Mouse (Mus musculus): Measurements from ENCODE around the gene Olfr1440. TPM values are rescaled to one million over a fixed set of nuclear protein-coding genes. Genes with fewer than 3 reads are reported as not detected.
A peak's percentile ranks its signal among the peaks of the same experiment; 100 is the strongest.

Gene Olfr1440
- polyA plus RNA-seq (2015; fragmentation: Nextera tagmentation; extraction: Ambion mirVana) = 0.19 TPM in 1 of 2 replicates, not detected in the other

- H3K36me3 ChIP-seq = no peaks in the 10 kb centered on the region
- no peak for ATAC-seq (ENCODE audit: insufficient number of reproducible peaks, insufficient read depth, low FRiP score, low TSS enrichment, low read depth)
- no peaks in the 10 kb centered on the region for H3K9me3 ChIP-seq
- no peak within 1 kb of the TSS for H3K9ac ChIP-seq
- no peaks in the 10 kb centered on the region for H3K4me1 ChIP-seq
- 74% methylated on average over 2 of the region's 2 CpGs for WGBS
- H3K27ac ChIP-seq = no peak within 1 kb of the TSS
- H3K4me3 ChIP-seq = no peak within 1 kb of the TSS
- H3K4me2 ChIP-seq = no peak within 1 kb of the TSS
- H3K27me3 ChIP-seq = no peaks in the 10 kb centered on the region
Measured at GRCm38 (mm10) chr19:12386979-12387378, at the start of gene Olfr1440. TSS of gene Olfr1440 (plus strand) at chr19:12387279.

- Histone ChIP-seq H3K4me2 (no peak overlapping the region), H3K27ac (no peak overlapping the region), H3K4me3 (no peak overlapping the region), H3K4me1 (no peaks in the 10 kb centered on the region), H3K9me3 (no peaks in the 10 kb centered on the region), H3K9ac (no peak overlapping the region), H3K36me3 (no peaks in the 10 kb centered on the region), H3K27me3 (no peaks in the 10 kb centered on the region)
- 75% methylated on average over 3 of the region's 3 CpGs for WGBS
- no peak for ATAC-seq (ENCODE audit: insufficient number of reproducible peaks, insufficient read depth, low FRiP score, low TSS enrichment, low read depth)
Measured at GRCm38 (mm10) chr19:12373004-12373403, 14.1 kb upstream of the Olfr1440 start.

- no peak overlapping the region for H3K9ac ChIP-seq
- no peaks in the 10 kb centered on the region for H3K27me3 ChIP-seq
- no peak overlapping the region for H3K27ac ChIP-seq
- no peaks in the 10 kb centered on the region for H3K9me3 ChIP-seq
- no peak overlapping the region for H3K4me3 ChIP-seq
- H3K36me3 ChIP-seq = no peaks in the 10 kb centered on the region
- no peak for ATAC-seq (ENCODE audit: insufficient number of reproducible peaks, insufficient read depth, low FRiP score, low TSS enrichment, low read depth)
- WGBS = 74% methylated on average over 2 of the region's 2 CpGs
- H3K4me1 ChIP-seq = no peaks in the 10 kb centered on the region
- H3K4me2 ChIP-seq = no peak overlapping the region
Measured at GRCm38 (mm10) chr19:12374465-12375025, 12.5 kb upstream of the Olfr1440 start.

- peak overlapping the region; percentile 74; the same call in 1 of the 2 replicates for H3K27ac ChIP-seq
- H3K9me3 ChIP-seq = no peaks in the 10 kb centered on the region
- H3K9ac ChIP-seq = no peak overlapping the region
- H3K4me3 ChIP-seq = no peak overlapping the region
- H3K4me2 ChIP-seq = no peak overlapping the region
- H3K27me3 ChIP-seq = no peaks in the 10 kb centered on the region
- no peak for ATAC-seq (ENCODE audit: insufficient number of reproducible peaks, insufficient read depth, low FRiP score, low TSS enrichment, low read depth)
- no peaks in the 10 kb centered on the region for H3K36me3 ChIP-seq
- H3K4me1 ChIP-seq = peaks cover 4% of the 10 kb centered on the region; the same call in 1 of the 2 replicates
Measured at GRCm38 (mm10) chr19:12413737-12414136, 26.7 kb downstream of the Olfr1440 start.

GRCm38 (mm10) chr19:12417361-12417760 is 30.3 kb downstream of the Olfr1440 start, which contains the start of gene Olfr1441:
TSS of gene Olfr1441 (plus strand) at chr19:12417433.
- Histone ChIP-seq H3K4me1 (peaks cover 4% of the 10 kb centered on the region; the same call in 1 of the 2 replicates), H3K27me3 (no peaks in the 10 kb centered on the region), H3K4me2 (no peak within 1 kb of the TSS), H3K9ac (no peak within 1 kb of the TSS), H3K27ac (no peak within 1 kb of the TSS), H3K9me3 (no peaks in the 10 kb centered on the region), H3K4me3 (no peak within 1 kb of the TSS), H3K36me3 (no peaks in the 10 kb centered on the region)
- ATAC-seq (ENCODE audit: insufficient number of reproducible peaks, insufficient read depth, low FRiP score, low TSS enrichment, low read depth) = no peak

- 88% methylated on average over 3 of the region's 3 CpGs for WGBS
Measured at GRCm38 (mm10) chr19:12418312-12418711, 31.2 kb downstream of the Olfr1440 start.

GRCm38 (mm10) chr19:12420555-12420954 is 33.5 kb downstream of the Olfr1440 start:
- H3K27me3 ChIP-seq = no peaks in the 10 kb centered on the region
- no peak overlapping the region for H3K27ac ChIP-seq
- H3K9ac ChIP-seq = no peak overlapping the region
- no peak overlapping the region for H3K4me3 ChIP-seq
- ATAC-seq (ENCODE audit: insufficient number of reproducible peaks, insufficient read depth, low FRiP score, low TSS enrichment, low read depth) = no peak
- H3K9me3 ChIP-seq = no peaks in the 10 kb centered on the region
- H3K36me3 ChIP-seq = no peaks in the 10 kb centered on the region
- peaks cover 4% of the 10 kb centered on the region; the same call in 1 of the 2 replicates for H3K4me1 ChIP-seq
- WGBS = 67% methylated on average over 6 of the region's 6 CpGs
- no peak overlapping the region for H3K4me2 ChIP-seq

More at GRCm38 (mm10) chr19:12418312-12418711, 31.2 kb downstream of the Olfr1440 start:
- Histone ChIP-seq H3K27ac (no peak overlapping the region), H3K9me3 (no peaks in the 10 kb centered on the region), H3K27me3 (no peaks in the 10 kb centered on the region), H3K4me3 (no peak overlapping the region), H3K36me3 (no peaks in the 10 kb centered on the region), H3K9ac (no peak overlapping the region), H3K4me2 (no peak overlapping the region), H3K4me1 (peaks cover 4% of the 10 kb centered on the region; the same call in 1 of the 2 replicates)
- no peak for ATAC-seq (ENCODE audit: insufficient number of reproducible peaks, insufficient read depth, low FRiP score, low TSS enrichment, low read depth)

GRCm38 (mm10) chr19:12421680-12422079 is 34.6 kb downstream of the Olfr1440 start:
- no peak overlapping the region for H3K27ac ChIP-seq
- 84% methylated on average over 1 of the region's 1 CpGs for WGBS

GRCm38 (mm10) chr19:12427101-12427500 is 40.0 kb downstream of the Olfr1440 start:
- Histone ChIP-seq H3K9me3 (no peaks in the 10 kb centered on the region), H3K9ac (no peak overlapping the region), H3K27ac (no peak overlapping the region), H3K4me3 (no peak overlapping the region), H3K36me3 (no peaks in the 10 kb centered on the region), H3K4me2 (no peak overlapping the region), H3K27me3 (no peaks in the 10 kb centered on the region), H3K4me1 (no peaks in the 10 kb centered on the region)
- no peak for ATAC-seq (ENCODE audit: insufficient number of reproducible peaks, insufficient read depth, low FRiP score, low TSS enrichment, low read depth)
- 81% methylated on average over 5 of the region's 5 CpGs for WGBS

More at GRCm38 (mm10) chr19:12421680-12422079, 34.6 kb downstream of the Olfr1440 start:
- no peaks in the 10 kb centered on the region for H3K36me3 ChIP-seq
- no peak overlapping the region for H3K4me3 ChIP-seq
- H3K9me3 ChIP-seq = no peaks in the 10 kb centered on the region
- H3K4me1 ChIP-seq = no peaks in the 10 kb centered on the region
- H3K9ac ChIP-seq = no peak overlapping the region
- ATAC-seq (ENCODE audit: insufficient number of reproducible peaks, insufficient read depth, low FRiP score, low TSS enrichment, low read depth) = no peak
- no peaks in the 10 kb centered on the region for H3K27me3 ChIP-seq
- H3K4me2 ChIP-seq = no peak overlapping the region

GRCm38 (mm10) chr19:12427605-12428004 is 40.5 kb downstream of the Olfr1440 start, which contains the start of gene Pfpl:
TSS of gene Pfpl (plus strand) at chr19:12427905.
- Histone ChIP-seq H3K4me1 (no peaks in the 10 kb centered on the region), H3K27ac (no peak within 1 kb of the TSS), H3K9me3 (no peaks in the 10 kb centered on the region), H3K9ac (no peak within 1 kb of the TSS), H3K4me3 (no peak within 1 kb of the TSS), H3K36me3 (no peaks in the 10 kb centered on the region), H3K27me3 (no peaks in the 10 kb centered on the region), H3K4me2 (no peak within 1 kb of the TSS)
- ATAC-seq (ENCODE audit: insufficient number of reproducible peaks, insufficient read depth, low FRiP score, low TSS enrichment, low read depth) = no peak
- 93% methylated on average over 6 of the region's 6 CpGs for WGBS

- H3K27ac ChIP-seq = no peak overlapping the region
- no peaks in the 10 kb centered on the region for H3K36me3 ChIP-seq
- H3K9me3 ChIP-seq = no peaks in the 10 kb centered on the region
- no peaks in the 10 kb centered on the region for H3K4me1 ChIP-seq
- H3K4me2 ChIP-seq = no peak overlapping the region
- WGBS = 9% methylated on average over 2 of the region's 2 CpGs
- H3K9ac ChIP-seq = no peak overlapping the region
- H3K27me3 ChIP-seq = no peaks in the 10 kb centered on the region
- ATAC-seq (ENCODE audit: insufficient number of reproducible peaks, insufficient read depth, low FRiP score, low TSS enrichment, low read depth) = no peak
- no peak overlapping the region for H3K4me3 ChIP-seq
Measured at GRCm38 (mm10) chr19:12433033-12433432, 46.0 kb downstream of the Olfr1440 start.

GRCm38 (mm10) chr19:12435011-12435416 is 47.9 kb downstream of the Olfr1440 start:
- H3K4me3 ChIP-seq = no peak overlapping the region
- no peak overlapping the region for H3K4me2 ChIP-seq
- no peaks in the 10 kb centered on the region for H3K9me3 ChIP-seq
- H3K27ac ChIP-seq = no peak overlapping the region
- no peaks in the 10 kb centered on the region for H3K27me3 ChIP-seq
- no peaks in the 10 kb centered on the region for H3K4me1 ChIP-seq
- ATAC-seq (ENCODE audit: insufficient number of reproducible peaks, insufficient read depth, low FRiP score, low TSS enrichment, low read depth) = no peak
- H3K36me3 ChIP-seq = no peaks in the 10 kb centered on the region
- H3K9ac ChIP-seq = no peak overlapping the region
- 87% methylated on average over 4 of the region's 4 CpGs for WGBS
